Mouse (Mus musculus): ENCODE measurements around the gene Sytl1.

The Sytl1 gene

DNA sequence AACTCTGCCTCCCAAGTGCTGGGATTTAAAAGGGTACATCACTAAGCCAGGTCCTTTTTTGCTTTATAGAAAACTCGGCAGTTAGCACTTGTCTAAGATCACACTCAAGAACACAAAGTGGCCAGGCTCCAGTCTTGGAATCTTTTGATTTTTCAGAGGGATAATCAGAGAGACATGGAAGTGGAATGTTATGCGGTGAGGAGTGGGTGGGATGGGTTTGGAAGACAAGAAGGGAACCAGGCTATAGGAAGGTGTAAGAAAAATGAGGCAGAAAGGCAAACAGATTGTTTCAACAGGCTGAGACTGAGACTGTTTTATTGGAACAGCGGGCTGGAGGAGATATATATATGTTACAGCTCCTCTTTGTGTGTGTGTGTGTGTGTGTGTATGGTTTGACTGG, 15.6 kb upstream of the Sytl1 start:
- no peak for DNase-seq (ENCODE audit: low spot score)

DNA sequence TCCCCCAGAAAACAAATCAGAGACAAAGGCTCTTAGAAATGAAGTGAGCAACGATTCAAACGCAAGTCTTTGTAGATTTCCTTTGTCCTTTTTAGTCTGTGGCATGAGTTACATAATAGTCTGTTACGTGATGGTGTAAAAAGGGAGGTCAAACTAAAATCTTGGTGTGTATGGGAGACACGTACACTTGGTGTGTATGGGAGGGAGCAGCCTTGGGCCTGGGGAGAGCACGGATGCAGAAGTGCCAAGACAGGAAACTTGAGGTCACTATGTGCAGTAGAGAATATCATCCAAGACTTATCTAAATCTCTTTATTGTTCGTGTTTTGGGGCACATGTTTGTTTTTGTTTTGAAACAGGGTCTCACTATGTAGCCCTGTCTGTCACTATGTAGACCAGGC, 15.2 kb upstream of the Sytl1 start:
- DNase-seq (ENCODE audit: low spot score), result no peak

DNA sequence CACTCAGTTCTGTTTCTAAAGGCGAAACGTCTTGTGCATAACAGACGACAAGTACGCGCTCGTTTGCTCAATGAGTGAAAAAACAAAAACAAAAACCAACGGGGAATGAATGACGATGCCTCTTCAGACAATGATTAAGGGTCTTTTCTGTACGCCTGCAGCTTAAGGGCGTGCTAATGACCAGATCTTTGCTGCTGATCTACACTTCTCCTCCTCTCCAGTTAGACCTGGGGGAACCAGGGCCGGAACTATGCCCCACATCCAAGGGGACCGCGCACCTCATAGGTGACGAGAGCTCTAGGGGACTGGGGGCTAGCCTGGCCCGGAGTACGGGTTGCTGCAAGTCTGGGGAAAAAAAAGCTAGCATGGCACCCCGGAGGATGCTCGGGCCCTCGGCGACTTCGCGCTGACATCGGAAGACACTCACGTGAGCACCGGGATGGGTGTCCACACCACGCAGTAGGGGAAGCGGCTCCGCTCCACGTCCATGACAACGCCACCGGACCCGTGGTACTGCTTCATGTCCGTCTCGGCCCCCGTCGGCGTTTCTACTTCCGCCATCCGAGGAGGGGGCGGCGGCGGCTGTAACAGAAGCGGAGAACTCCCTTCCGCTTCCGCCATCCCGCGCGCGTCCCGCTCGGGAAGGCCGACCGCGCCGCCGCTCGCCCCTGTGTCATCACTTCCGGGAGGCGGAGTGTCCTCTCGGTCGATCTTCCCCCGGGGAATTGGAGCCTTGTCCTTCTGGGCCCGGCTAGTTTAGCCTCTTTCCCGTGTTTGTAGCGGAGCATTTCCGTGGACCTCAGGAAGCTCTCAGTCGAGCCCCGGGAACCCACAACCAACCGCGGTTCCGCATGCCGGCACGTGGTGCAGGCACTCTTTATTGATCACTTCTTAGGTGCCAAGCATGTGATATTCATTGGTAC, 14.5 kb upstream of the Sytl1 start, which contains the start of gene Tmem222:
Gene Tmem222 (minus strand): TSS at position 689 of the 923 bp plus-strand sequence.
- DNase-seq (ENCODE audit: low spot score), result peak; percentile 91

DNA sequence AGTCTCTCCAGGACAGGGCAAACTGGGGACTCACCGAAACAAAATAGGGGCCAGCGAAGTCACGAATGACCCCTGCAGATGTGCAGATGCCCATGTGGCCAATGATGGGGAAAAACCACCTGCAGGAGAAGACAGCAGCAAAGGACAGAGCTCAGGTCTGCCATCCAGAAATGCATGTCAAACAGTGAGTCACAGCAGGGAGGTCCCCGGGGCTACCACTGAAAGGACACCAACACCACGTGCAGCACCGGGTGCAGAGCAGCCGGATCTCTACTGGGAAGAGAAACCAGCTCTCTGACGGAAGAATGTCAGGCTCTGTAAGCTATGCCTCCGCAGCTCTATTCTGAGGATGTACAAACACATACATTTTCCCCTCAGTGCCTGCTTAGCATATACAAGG, 8.0 kb upstream of the Sytl1 start:
- no peak for DNase-seq (ENCODE audit: low spot score)

DNA sequence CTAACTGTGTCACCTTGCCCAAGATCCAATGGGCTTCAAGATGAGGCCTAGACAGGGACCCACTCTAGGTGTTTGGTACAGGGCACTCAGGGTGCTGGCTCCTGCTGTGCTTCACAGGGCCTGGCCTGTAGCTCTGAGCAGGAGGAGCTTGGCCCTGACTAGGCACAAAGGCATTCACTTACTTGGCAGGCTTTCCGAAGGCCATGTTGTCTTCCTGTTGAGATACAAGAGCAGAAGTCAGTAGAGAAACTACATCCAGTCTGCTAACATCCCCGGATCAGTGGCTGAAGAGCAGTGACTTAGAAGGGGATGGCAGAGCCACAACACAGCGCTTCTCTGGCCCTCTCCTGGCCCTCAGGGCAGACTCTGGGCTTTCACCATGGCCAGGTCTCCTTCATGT, 6.7 kb upstream of the Sytl1 start:
- no peak for DNase-seq (ENCODE audit: low spot score)

DNA sequence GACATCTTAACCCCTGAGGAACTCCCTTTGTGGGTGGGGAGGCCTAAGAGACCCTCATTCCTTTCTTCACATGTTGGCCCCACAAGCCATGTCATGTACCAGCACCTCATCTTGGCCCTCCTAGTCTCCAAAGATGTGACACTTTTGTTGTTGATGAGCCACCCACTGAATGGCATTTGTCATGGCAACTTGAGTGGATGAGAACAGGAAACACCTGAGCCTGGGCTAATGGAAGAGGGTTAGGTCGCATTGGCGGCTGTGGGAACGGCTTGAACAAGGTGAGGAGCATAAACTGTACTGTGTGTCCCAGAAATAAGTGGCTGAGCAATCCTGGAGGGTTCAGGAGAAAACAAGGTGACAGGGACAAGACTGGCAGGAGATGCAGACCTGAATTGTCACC, 6.0 kb upstream of the Sytl1 start:
- DNase-seq (ENCODE audit: low spot score), result no peak

DNA sequence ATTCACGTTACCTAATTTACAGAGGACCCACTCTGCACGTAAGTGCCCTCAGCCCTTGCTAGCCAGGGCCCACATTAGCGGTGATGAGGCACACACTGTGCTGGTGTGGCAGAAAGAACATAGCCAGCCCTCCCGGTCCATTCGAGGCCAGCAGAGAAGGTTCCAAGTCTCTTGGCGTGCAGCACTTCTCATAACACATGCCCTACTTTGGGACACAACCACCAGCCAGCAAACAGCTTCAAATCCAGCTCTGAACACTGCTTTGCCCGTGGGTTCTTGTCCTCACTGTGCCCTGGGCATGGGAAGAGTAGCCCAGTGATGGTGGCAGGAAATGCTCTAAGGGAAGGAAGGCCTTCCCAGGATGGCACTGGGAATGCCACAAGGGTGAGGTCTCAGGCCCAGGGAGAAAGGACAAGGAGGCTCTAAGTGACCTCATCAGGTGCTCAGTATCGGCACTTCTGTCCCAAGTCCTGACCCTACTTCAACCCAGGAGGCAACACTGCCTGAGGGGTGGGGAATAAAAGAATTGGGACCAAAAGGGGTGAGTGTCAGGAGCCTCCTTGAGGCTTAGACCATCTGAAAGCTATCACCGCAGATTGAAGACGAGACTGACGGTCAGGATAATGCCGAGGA, 3.5 kb upstream of the Sytl1 start:
- DNase-seq (ENCODE audit: low spot score), result no peak

DNA sequence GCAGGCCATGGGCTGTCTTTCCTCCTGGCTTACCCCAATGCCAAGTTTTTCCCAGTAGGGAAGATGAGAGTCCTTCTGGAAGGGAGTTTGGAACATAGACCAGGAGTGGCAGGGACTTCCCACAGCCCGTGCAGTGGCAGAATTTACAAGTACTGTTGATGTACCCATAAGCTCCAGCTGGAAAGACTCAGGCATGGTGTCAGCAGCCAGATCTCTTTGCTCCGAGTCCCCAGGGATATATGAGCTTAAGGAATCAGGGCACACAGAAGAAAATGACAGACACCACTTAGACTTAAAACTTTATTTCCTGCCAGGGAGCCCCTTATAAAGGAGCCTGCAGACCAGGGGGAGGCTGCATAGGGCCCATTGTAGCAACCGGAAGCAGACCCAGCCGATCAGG, 2.8 kb upstream of the Sytl1 start:
- DNase-seq (ENCODE audit: low spot score), result no peak

DNA sequence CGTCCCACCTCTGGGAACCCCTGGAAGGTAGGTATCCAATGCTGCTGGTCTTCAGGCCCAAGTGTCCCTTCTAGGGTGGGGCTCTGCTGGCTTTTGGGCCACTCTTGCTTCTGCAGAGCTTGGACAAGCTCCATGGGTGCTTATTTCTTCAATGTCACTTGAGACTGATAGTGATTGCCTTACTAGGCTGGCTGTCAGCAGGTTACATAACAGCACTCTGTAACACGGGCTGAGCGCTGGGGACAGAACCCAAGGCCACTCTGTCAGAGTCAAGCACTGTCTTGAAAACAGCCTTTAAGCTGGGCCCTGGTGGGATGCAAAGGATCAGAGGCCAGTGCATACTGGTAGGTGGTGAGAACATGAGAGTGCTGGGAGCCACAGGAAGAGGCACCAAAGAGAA, 2.4 kb upstream of the Sytl1 start:
- DNase-seq (ENCODE audit: low spot score), result no peak

DNA sequence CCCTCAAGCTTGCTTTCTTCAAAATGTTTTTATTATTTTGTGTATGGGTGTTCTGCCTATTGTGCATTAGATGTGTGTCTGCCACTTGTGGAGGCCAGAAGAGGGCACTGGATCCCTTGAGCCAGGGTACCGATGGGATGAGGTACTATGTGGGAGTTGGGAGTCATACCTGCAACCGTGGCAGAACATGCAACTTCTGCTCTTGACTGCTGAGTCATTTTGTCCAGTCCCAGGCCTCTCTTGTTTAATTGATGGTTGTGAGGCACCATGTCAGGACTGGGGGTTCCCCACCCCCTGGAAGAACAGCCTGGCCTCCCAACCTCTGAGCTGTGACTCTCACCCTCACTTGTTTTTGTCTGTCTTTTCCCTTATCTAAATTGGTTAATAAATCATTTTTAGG, 1.6 kb upstream of the Sytl1 start:
- DNase-seq (ENCODE audit: low spot score), result no peak

DNA sequence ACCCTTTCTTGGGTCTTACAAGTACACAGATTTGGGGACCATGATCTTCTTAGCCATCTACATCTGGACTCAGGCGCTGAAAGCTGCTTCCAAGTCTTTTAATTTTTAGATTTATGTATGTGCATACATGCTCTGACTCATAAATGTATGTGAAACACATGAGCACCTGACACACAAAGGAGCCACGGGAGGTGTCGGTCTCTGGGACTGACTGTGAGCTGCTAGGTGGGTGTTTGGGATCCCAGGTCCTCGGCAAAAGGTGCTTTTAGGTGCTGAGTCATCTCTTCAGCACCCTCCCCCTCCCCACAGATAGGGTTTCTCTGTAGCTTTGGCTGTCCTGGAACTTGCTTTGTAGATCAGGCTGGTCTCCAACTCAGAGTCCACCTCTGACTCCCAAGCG, 843 bp upstream of the Sytl1 start:
- no peak for DNase-seq (ENCODE audit: low spot score)

DNA sequence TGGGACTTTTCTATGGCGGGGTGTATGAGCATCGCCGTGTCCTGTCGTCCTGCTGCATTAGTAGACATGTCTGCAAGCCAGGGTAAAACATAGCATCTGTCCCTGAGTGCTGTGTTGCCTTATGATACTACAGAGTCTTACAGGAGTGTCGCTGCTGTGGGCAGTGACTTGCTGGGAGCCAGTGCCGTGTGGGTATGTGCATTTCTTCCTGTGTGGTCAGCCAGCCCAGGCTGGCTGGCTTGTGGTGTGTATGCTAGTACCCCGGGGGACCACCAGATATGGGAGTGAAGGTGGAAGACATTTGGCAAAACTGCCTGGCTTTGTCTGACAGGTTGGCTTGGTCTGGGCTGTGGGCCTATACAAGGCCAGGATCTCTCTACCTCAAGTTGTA, 543 bp downstream of the Sytl1 start:
- DNase-seq (ENCODE audit: low spot score), result no peak

DNA sequence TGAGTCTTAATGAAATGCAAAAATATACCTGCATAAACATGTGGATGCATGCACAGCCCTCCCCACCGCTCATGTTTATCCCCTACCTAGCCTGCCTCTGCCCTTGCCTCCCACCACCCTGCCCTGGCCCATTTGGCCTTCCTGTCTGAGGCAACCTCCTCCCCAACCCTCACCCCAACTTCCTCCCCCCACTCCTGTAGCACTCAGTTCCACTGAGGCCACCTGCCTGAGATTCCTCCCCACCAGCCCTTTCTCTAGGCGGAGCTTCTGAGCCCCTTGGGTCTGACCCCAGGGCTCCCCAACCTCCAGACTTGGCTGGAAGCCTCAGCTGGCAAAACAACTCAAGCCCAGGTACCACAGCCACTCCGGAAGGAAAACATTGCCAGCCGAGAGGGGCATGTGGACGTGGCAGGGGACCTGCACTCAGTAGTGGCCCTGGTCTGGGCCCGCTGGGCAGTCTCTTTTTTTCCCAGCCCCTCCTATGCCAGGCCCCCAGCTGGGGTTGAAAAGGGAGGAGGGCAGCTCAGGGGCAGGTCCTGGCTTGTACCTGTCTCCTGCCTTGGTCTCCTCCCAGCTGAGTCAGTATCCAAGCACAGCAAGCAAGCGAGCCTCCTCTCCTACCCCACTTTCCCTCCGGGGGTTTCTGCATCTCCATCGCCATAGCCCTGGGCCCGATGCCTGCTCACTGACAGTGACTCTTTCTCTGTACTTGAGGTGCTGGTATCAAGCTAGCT, 1.1 kb downstream of the Sytl1 start:
- DNase-seq (ENCODE audit: low spot score), result no peak

DNA sequence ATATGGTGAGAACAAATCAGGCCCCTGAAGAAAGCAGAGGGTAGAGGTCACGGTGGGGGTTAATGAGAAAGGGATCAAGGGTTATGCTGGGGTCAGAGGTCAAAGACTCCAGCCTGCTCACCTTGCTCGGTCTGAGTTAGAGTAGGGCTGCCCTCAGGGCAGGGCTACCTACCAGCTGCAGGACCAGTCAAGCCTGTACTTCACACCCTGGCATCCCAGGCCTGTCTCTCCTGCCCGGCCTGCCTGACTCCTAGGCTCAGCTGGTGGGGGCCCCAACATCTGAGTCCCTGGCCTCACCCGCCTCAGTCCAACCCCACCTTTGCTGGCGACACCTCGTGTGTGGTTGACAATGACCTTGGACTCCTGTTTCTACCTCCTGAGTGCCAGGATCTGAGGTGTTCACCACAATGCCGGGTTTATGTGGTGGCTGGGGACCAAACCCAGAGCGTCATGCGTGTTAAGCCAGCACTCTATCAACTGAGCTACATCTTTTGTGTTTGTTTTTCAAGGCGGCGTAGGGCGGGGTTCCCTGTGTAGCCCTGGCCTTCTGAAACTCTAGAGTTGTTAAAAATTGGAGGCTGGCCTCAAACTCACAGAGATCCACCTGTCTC, 5.0 kb downstream of the Sytl1 start:
- DNase-seq (ENCODE audit: low spot score), result no peak

DNA sequence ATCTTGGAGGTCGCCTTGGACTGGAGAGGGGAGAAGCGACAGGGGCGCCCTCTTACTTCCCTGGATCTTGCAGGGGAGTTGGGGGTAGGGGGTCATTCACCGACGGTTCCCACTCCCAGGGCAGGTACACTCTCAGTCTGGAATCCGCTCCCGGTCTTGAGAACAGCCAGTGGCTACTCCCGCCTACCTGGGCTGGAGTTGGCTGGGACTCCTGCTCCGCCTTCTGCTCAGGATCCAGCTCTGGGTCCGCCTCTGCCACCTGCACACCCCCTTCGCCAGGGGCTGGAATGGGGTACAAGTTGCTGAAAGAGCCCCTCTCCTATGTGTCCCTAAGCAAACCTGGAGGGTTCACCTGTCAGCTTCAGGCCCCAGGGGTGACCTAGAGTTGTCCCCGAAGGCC, 5.7 kb downstream of the Sytl1 start:
- DNase-seq (ENCODE audit: low spot score), result no peak

DNA sequence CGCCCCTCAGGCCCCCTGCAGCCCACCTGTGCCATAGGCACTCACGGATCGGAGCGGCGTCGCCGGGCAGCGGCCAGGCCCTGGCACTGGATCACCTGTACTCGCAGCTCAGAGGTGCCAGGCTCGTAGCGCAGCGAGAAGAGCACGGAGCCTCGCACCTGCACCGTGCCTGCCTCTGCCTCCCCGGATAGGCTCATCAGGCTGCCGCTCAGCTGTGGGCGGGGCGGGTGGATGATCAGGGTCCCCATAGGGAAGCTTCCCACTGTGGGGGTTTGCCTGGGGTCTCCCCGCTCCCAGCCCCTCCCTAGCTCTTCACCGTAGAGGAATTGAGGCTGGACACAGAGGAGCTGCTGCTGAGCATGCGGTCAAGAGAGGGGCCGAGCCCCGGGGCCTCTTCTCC, 6.1 kb downstream of the Sytl1 start:
- no peak for DNase-seq (ENCODE audit: low spot score)

DNA sequence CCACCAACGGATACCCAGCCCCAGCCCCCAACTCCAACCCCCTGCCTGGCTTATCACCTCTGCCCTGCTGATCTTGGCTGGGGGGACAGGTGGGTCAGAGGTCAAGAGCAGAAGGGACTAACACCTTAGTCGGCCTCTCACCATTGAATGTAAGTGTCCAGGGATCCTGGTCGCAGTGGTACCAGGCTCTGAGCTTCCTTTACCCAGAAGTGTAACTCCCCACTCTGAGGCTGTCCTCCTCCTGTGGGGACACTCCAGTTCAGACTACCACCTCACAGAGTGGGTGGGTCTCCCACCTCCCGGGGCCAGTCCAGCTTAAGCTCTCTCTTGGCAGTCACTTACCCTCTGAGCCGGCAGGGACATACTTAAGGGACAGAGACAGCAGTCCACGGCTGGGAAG, 7.5 kb downstream of the Sytl1 start:
- no peak for DNase-seq (ENCODE audit: low spot score)

DNA sequence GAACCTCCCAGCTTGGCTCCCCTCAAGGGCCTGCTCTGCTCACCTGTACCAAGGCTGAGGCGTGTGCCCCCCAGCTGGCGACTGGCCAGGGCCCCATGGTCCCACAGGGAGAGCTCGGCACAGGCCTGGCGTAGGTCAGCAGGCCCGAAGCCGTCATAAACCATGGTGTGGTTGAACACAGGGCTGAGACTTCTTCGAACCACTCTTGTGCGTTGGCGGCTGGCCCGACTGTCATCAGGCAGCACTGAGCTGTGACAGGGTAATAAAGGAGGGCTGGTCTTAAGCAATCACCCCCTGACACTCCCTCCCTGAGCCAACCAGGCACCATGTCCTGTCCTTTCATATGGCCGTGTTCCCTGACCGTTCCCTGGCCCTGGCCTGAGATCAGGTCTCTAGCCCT, 9.5 kb downstream of the Sytl1 start:
- DNase-seq (ENCODE audit: low spot score), result no peak

DNA sequence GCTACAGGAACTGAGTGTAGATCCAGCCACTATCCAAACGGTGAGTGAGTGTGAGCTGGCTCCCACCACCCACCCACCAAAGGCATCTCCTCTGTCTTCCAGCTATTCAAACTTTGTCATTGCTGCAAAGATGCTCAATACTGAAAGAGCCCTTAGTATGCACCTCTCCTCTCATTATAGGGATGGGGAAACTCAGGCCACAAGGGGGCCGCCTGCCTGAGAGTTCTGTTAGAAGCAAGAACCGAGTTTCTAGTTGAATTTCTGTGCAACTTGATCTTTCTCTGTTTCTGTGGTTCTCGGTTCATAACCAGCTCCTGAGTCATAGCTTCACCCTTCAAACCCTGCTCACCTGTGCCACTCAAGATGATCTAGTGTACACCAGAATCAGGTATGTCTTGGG, 10.8 kb downstream of the Sytl1 start:
- DNase-seq (ENCODE audit: low spot score), result no peak

DNA sequence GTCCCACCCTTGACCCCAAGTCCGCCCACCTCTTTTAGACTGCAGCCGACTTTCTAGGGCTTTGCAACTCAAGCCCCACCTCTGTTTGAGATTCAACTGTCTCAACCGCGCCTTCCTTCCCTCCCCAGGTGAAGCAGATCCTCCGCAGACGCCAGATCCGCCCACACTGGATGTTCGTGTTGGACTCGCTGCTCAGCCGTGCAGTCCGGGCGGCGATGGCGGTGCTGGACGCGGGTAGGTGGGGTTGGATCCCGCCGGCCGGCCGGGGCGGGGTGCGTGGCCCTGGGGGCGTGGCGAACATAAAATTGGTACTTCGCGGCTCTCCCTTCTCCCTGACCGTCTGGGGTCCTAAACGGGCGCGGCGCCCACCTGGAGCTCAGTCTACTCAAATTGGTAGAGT, 11.7 kb downstream of the Sytl1 start:
- no peak for DNase-seq (ENCODE audit: low spot score)

DNA sequence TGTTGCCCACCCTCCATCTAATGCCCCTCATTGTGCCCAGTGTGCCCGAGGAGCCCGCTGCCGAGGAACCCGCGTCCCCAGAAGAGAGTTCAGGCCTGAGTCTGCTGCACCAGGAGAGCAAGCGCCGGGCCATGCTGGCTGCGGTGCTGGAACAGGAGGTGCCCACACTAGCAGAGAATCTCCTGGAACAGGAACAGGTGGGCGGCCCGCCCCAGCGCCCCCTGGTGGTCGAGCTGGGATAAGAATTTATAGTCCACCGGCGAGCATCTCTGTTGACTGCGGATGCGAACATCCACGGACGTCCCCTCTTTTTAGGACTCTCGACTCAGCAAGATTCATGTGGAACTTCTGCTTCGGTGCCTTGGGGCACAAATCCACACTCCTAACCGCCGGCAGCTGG, 12.3 kb downstream of the Sytl1 start:
- DNase-seq (ENCODE audit: low spot score), result peak; percentile 62

DNA sequence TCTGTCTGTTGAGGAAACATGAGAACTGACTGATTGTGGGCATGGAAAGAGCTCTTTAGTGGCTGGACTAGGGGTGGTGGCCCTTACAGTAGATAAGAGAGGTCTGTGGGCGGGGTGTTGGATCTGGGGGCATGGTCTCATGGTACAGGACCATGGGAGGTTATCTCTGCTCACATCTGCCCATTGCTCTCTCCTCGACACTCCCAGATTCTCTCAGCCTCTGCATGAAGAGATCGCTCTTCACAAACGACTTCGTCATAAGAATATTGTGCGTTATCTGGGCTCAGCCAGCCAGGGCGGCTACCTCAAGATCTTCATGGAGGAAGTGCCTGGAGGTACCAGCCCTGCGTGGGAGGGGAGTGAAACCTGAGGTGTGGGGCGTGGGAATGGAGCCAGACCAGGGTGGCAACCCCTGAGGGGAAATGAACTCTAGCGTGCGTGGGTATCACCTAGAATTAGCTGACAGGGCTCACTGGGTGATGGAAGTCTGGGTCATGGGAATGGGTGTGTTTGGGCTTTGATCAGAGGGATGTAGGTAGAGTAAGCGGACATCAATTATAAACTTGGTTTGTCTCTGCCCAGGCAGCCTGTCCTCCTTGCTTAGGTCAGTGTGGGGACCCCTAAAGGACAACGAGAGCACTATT, 15.0 kb downstream of the Sytl1 start:
- DNase-seq (ENCODE audit: low spot score), result no peak

Data from layer of hippocampus, adult 9-10 months (tissue).